Mouse (Mus musculus) midbrain, embryonic 16.5 days (tissue): ENCODE data around the gene Smim20. TPM values are rescaled to one million over a fixed set of nuclear protein-coding genes. Genes with fewer than 3 reads are reported as not detected.
A peak's percentile ranks its signal among the peaks of the same experiment; 100 is the strongest.

ENCODE experiments used
- ATAC-seq: fragments of 200-750 bp; cut with Nextera tagmentation; 2 replicates; pipeline ENCODE4 v1.8.0; 2017; ENCODE audit warnings: moderate TSS enrichment
- H3K27ac ChIP-seq: fragments of 300-500 bp; sonication (generic); 2 replicates; pipeline ENCODE4 v1.5.1; 2014; ENCODE audit warnings: mild to moderate bottlenecking, low read length, mixed read lengths
- H3K27me3 ChIP-seq: fragments of 300-500 bp; sonication (generic); 2 replicates; pipeline ENCODE4 v1.6.1; 2014; ENCODE audit warnings: low read depth, low read length, mixed read lengths; ENCODE audit not compliant: control insufficient read depth, insufficient read depth
- H3K36me3 ChIP-seq: fragments of 300-500 bp; sonication (generic); 2 replicates; pipeline ENCODE4 v1.6.1; 2014; ENCODE audit warnings: mild to moderate bottlenecking, low read length, moderate library complexity, mixed read lengths; ENCODE audit not compliant: control insufficient read depth, insufficient read depth
- H3K4me1 ChIP-seq: fragments of 300-500 bp; sonication (generic); 2 replicates; pipeline ENCODE4 v1.6.1; 2014; ENCODE audit warnings: mild to moderate bottlenecking, low read length, mixed read lengths; ENCODE audit not compliant: control insufficient read depth, insufficient read depth
- H3K4me2 ChIP-seq: fragments of 300-500 bp; sonication (generic); 2 replicates; pipeline ENCODE4 v1.6.1; 2014; ENCODE audit warnings: mild to moderate bottlenecking, low read length, mixed read lengths
- H3K4me3 ChIP-seq: fragments of 300-500 bp; sonication (generic); 2 replicates; pipeline ENCODE4 v1.5.1; 2014; ENCODE audit warnings: low read depth, mild to moderate bottlenecking, low read length, moderate library complexity, mixed read lengths
- H3K9ac ChIP-seq: fragments of 300-500 bp; sonication (generic); 2 replicates; pipeline ENCODE4 v1.6.1; 2014; ENCODE audit warnings: low read depth, low read length, mixed read lengths
- H3K9me3 ChIP-seq: fragments of 300-500 bp; sonication (generic); replicated peaks from 2 replicates; pipeline ENCODE4 v1.6.1; 2014; ENCODE audit warnings: mild to moderate bottlenecking, low read length, mixed read lengths; ENCODE audit not compliant: control insufficient read depth, poor library complexity, severe bottlenecking
- WGBS: fragments of 180-500 bp; shearing (Covaris S2); extraction: QIAGEN DNeasy Blood & Tissue Kit; methylation state at CpG from one replicate; pipeline ENCODE4 v1.1.7; 2014; 5-methylcytosine and 5-hydroxymethylcytosine counted together
- polyA plus RNA-seq: library from polyadenylated mRNA; unstranded; fragments of >200 nt; fragmentation: Nextera tagmentation; extraction: Ambion mirVana; gene quantifications from 2 replicates; pipeline ENCODE4 v1.2.1, GENCODE M21; 2015

Gene Smim20
- 65.6 and 71.0 TPM in 2 replicates for polyA plus RNA-seq

DNA sequence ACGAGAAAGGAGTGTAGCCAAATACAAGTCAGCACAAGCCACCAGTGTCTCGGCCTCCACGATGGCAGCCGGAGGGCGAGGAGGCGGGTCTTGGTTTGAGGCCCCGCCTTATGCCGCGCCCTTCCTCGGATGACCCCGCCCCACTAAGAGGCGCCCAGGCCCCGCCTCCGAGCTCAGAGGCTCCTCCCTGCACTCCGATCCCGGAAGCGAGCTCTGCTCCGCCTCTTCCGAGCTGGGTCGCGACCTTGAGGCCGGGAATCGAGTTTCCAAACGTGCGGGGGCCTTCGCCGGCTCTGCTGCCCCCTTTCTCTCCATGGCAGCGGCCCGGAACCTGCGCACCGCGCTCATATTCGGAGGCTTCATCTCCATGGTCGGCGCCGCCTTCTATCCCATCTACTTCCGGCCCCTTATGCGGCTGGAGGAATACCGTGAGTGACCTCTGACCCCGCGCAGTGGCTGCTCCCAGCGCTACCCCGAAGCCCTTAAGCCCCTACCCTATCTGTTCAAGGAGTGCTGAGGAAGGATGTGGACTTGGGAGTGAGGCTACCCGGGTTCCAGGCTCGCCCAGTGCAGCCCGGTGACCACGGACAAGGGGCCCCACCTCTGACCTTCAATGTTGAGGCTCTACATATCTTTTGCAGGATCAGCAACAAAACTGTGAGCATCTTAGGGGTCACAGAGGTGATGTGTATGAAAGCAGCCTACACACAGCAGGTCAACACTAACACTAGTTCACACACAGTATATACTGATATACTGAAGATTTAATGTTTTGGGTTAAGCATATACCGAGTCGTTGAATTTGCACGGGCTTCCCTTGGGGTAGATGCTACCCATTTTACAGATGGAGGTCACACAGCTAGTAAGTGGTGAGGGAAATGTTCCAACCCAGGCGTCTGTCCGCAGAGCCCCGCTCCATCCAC lies at the start of gene Smim20:
Gene Smim20 (plus strand): TSS at position 153 of the 923 bp plus-strand sequence.
- peak; percentile 92 for ATAC-seq
- peak within 1 kb of the TSS; percentile 64 for H3K27ac ChIP-seq
- no peaks in the 10 kb centered on the region for H3K9me3 ChIP-seq
- no peaks in the 10 kb centered on the region for H3K36me3 ChIP-seq
- peak within 1 kb of the TSS; percentile 90 for H3K4me2 ChIP-seq
- peaks cover 16% of the 10 kb centered on the region for H3K4me1 ChIP-seq
- 12% methylated on average over 49 of the region's 53 CpGs for WGBS
- H3K4me3 ChIP-seq, result peak within 1 kb of the TSS; percentile 65
- H3K27me3 ChIP-seq, result no peaks in the 10 kb centered on the region
- H3K9ac ChIP-seq, result peak within 1 kb of the TSS; percentile 72

DNA sequence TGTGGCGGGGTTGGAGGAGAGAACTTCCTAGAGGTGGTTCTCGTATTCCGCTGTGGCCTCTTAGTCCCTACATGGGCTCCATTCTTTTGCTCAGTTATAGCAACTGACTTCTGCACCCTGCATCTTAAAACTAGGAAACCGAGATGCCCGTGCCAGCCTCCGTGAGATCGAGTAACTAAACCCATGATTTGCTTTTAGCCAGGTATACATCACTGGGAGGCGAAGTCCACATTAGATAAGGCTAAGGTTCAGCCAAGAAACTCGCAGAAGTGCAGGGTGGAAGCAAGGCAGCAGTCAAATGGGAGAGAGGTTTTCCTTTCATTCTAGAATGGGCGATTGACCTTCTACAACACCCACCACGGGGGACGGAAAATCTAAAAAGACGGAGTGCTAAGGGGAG lies 41.4 kb upstream of the Smim20 start:
- Histone ChIP-seq H3K27me3 (no peaks in the 10 kb centered on the region), H3K4me1 (no peaks in the 10 kb centered on the region), H3K4me3 (no peak overlapping the region), H3K9me3 (no peaks in the 10 kb centered on the region), H3K27ac (no peak overlapping the region), H3K4me2 (no peak overlapping the region), H3K36me3 (no peaks in the 10 kb centered on the region), H3K9ac (no peak overlapping the region)
- 92% methylated on average over 13 of the region's 13 CpGs for WGBS
- ATAC-seq, result no peak

DNA sequence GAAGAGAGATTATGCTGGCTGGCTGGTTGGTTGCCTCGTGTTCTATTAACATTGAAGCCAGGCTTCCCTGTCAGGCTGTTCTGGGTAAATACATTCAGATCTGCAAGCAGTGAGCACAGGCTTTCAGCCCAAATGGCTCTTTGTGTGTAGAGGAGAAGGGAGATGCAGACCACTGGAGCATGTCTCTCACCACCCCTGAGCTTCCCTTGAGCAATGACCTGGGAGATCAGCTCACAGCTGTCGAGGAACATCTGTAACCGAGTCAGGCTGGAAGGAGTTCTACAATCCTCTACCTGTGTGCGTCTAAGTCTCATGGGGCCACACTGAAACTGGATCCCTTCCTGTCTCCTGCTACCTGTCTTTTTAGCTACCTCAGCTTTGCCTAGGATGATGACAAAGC lies 36.3 kb upstream of the Smim20 start:
- H3K9me3 ChIP-seq, result no peaks in the 10 kb centered on the region
- H3K4me2 ChIP-seq, result no peak overlapping the region
- no peak overlapping the region for H3K9ac ChIP-seq
- H3K4me1 ChIP-seq, result no peaks in the 10 kb centered on the region
- WGBS, result 42% methylated on average over 4 of the region's 4 CpGs
- H3K27ac ChIP-seq, result no peak overlapping the region
- no peak for ATAC-seq
- no peaks in the 10 kb centered on the region for H3K36me3 ChIP-seq
- H3K27me3 ChIP-seq, result no peaks in the 10 kb centered on the region
- no peak overlapping the region for H3K4me3 ChIP-seq

DNA sequence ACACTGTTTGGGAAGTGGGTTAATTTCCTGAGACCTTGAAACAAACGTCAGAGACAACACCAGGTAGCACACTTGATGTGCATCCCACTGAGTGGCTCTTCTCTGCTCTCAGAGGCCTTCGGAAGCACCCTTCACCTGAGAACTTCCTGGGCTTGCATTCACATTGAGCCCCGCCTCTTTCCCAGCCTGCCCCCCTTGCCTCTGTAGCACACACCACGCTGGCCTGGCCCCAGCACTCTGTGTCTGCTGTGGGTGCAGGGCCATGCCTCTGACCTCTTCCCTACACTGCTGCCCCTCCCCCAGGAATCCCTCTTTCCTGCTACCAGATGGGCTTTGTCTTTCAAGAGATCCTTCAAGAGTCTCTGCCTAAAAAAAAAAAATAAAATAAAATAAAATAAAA lies 31.3 kb upstream of the Smim20 start:
- Histone ChIP-seq H3K9ac (no peak overlapping the region), H3K4me3 (no peak overlapping the region), H3K4me2 (no peak overlapping the region), H3K27me3 (no peaks in the 10 kb centered on the region), H3K4me1 (peaks cover 5% of the 10 kb centered on the region; the same call in 1 of the 2 replicates), H3K9me3 (no peaks in the 10 kb centered on the region), H3K27ac (no peak overlapping the region), H3K36me3 (no peaks in the 10 kb centered on the region)
- no peak for ATAC-seq
- WGBS, result 21% methylated on average over 4 of the region's 4 CpGs

DNA sequence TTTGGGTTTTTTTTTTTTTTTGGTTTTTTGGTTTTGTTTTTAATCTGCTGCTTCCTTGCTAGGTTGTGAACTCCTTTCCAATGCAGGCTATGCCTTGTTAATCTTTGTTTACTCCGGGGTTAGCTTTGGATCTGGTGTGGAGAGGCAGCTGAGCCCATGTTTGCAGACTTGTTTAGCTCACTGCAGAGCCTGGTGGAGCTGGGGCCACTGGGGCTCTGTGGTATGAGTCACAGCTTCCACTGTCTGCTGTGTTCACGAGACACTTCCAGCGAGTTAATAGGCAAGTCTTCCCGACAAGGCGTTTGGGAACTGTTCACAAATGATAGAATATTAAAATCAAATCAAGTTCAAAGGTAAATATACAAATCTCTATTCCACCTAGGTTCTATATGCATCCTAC lies 30.7 kb upstream of the Smim20 start:
- Histone ChIP-seq H3K4me2 (no peak overlapping the region), H3K27ac (no peak overlapping the region), H3K9me3 (no peaks in the 10 kb centered on the region), H3K4me3 (no peak overlapping the region), H3K9ac (no peak overlapping the region), H3K27me3 (no peaks in the 10 kb centered on the region), H3K36me3 (no peaks in the 10 kb centered on the region), H3K4me1 (peaks cover 5% of the 10 kb centered on the region; the same call in 1 of the 2 replicates)
- 54% methylated on average over 5 of the region's 5 CpGs for WGBS
- no peak for ATAC-seq

DNA sequence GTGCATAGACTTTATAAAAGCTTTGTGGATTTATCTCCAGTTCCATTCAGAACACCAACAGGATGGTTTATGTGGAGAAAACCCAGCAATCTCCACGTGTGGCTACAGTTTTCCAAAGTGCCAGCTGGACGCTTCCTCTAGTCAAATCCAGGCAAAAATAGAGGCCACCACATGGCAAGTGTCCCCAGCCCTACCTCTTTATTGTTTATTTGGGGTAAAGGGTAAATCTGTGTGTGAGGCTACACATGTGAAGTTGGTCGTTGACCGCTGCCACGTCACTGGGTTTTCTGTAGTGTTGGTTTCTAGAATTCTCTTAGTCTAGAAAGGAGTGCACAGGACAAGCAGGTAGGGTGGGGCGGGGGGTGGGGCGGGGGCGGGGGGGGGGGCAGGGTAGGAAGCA lies 30.1 kb upstream of the Smim20 start:
- H3K36me3 ChIP-seq, result no peaks in the 10 kb centered on the region

DNA sequence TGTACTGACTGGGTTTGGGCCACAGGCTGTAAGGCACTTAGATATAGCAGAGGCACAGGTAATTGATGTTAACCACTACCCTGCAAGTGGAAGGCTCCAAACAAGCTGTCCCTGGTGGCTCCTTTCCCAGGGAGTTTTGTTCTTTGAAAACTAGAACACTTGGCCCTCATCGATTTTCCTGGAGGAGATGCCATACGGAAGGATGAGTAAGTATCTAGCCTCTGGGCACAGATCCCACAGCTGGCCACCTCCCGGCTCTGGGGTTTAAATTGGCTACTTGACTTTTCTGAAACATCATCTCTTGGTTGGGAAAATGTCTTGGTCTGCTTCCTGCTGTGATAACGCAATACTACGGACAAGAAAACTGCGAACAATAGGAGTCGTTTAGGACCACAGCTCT lies 28.1 kb upstream of the Smim20 start:
- no peak overlapping the region for H3K9ac ChIP-seq
- H3K4me3 ChIP-seq, result no peak overlapping the region
- no peaks in the 10 kb centered on the region for H3K9me3 ChIP-seq
- no peaks in the 10 kb centered on the region for H3K27me3 ChIP-seq
- H3K4me1 ChIP-seq, result peaks cover 5% of the 10 kb centered on the region; the same call in 1 of the 2 replicates
- no peak overlapping the region for H3K27ac ChIP-seq
- no peaks in the 10 kb centered on the region for H3K36me3 ChIP-seq
- H3K4me2 ChIP-seq, result no peak overlapping the region
- WGBS, result 74% methylated on average over 7 of the region's 7 CpGs
- no peak for ATAC-seq

More for the DNA sequence above, 30.1 kb upstream of the Smim20 start:
- 79% methylated on average over 7 of the region's 8 CpGs for WGBS
- ATAC-seq, result no peak
- H3K9me3 ChIP-seq, result no peaks in the 10 kb centered on the region
- no peak overlapping the region for H3K27ac ChIP-seq
- no peak overlapping the region for H3K4me2 ChIP-seq
- H3K4me1 ChIP-seq, result peaks cover 5% of the 10 kb centered on the region; the same call in 1 of the 2 replicates
- H3K4me3 ChIP-seq, result no peak overlapping the region
- H3K9ac ChIP-seq, result no peak overlapping the region
- H3K27me3 ChIP-seq, result no peaks in the 10 kb centered on the region

DNA sequence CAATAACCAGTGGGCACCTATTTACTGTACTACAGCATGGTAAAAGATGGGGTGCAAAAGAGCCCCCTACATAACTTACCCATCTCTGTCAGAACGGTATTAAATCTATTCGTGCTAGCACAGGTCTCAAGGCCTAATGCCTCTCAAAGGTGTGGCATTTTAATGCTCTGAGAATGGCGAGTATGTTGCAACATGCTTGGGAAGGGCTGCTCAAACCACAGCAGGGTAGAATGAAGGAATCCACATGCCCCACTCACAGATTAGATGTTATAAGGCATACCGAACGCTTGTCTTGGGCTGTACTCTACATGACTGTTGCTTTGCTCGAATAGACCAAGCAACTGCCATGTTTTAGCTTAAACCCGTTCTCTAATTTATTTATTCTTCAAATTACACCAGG lies 27.7 kb upstream of the Smim20 start:
- Histone ChIP-seq H3K27ac (no peak overlapping the region), H3K36me3 (no peaks in the 10 kb centered on the region), H3K4me3 (no peak overlapping the region), H3K9ac (no peak overlapping the region), H3K9me3 (no peaks in the 10 kb centered on the region), H3K27me3 (no peaks in the 10 kb centered on the region), H3K4me2 (no peak overlapping the region), H3K4me1 (peaks cover 5% of the 10 kb centered on the region; the same call in 1 of the 2 replicates)
- no peak for ATAC-seq
- WGBS, result 91% methylated on average over 7 of the region's 7 CpGs

DNA sequence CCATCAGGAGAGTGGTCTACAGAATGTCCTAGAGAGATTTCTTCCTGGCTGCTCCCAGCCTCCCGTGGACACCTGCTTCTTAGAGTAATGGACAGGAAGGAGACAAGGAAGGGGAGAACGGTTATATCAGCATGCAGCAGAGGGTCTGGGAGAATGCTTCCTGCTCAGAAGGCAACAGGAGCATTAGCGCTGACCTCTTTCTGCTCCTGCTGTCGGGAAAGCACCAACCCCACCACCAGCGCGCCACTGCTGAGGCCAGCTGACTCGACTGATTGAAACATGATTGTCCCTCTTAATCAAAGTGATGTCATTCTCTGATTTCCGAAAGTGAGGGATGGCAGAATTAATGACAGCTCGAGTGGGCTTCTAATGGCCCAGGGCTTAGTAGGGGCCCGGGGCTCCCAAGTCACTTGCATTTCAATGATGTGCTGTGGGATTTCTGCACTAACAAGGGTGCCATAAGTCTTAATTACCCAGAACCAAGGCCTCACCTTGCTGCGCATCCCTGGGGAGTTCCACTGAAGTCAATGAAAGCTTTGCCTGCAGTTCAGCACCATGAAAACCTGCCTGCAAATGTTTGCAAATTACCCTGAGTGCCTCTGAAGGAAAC lies 26.9 kb upstream of the Smim20 start:
- no peak overlapping the region for H3K9ac ChIP-seq
- peak; percentile 34; the same call in 1 of the 2 replicates for ATAC-seq
- WGBS, result 37% methylated on average over 11 of the region's 11 CpGs
- H3K27ac ChIP-seq, result no peak overlapping the region
- H3K4me1 ChIP-seq, result peaks cover 5% of the 10 kb centered on the region; the same call in 1 of the 2 replicates
- H3K4me2 ChIP-seq, result no peak overlapping the region
- no peak overlapping the region for H3K4me3 ChIP-seq
- no peaks in the 10 kb centered on the region for H3K36me3 ChIP-seq
- H3K27me3 ChIP-seq, result no peaks in the 10 kb centered on the region
- no peaks in the 10 kb centered on the region for H3K9me3 ChIP-seq
